Mouse (Mus musculus): ENCODE data around the gene Pdss2. TPM values are rescaled to one million over a fixed set of nuclear protein-coding genes. Genes with fewer than 3 reads are reported as not detected.

Gene Pdss2
- polyA plus RNA-seq, 1 experiment from 2014 or later = 11.5 TPM

GRCm38 (mm10) chr10:43375286-43375685, 154.0 kb downstream of the Pdss2 start:
- ATAC-seq (ENCODE audit: insufficient read depth) (no peak), DNase-seq (no peak)
- no peak for TF ChIP-seq CTCF (IDR thresholded peaks at IDR 0.05; ENCODE audit: low read depth)
- no peak overlapping the region for H3K4me2 ChIP-seq
- H3K36me3 ChIP-seq (ENCODE audit: insufficient read depth) = no peaks in the 10 kb centered on the region
- no peaks in the 10 kb centered on the region for H3K9me3 ChIP-seq (ENCODE audit: low read depth, low read length)
- no peak overlapping the region for H3K4me3 ChIP-seq (ENCODE audit: low read depth, low read length)
- 76% methylated on average over 4 of the region's 4 CpGs for WGBS
- no peak overlapping the region for H3K27ac ChIP-seq (ENCODE audit: low read depth)
- no peaks in the 10 kb centered on the region for H3K4me1 ChIP-seq (ENCODE audit: insufficient read depth)
- no peak overlapping the region for H3K9ac ChIP-seq
- no peaks in the 10 kb centered on the region for H3K27me3 ChIP-seq (ENCODE audit: insufficient read depth, low read length)

- no peak overlapping the region for H3K4me2 ChIP-seq
- H3K4me3 ChIP-seq (ENCODE audit: low read depth, low read length) = no peak overlapping the region
- WGBS = 86% methylated on average over 8 of the region's 8 CpGs
- TF ChIP-seq CTCF (IDR thresholded peaks at IDR 0.05; ENCODE audit: low read depth) = no peak
- no peak overlapping the region for H3K9ac ChIP-seq
- no peak overlapping the region for H3K27ac ChIP-seq (ENCODE audit: low read depth)
- no peaks in the 10 kb centered on the region for H3K9me3 ChIP-seq (ENCODE audit: low read depth, low read length)
- no peaks in the 10 kb centered on the region for H3K4me1 ChIP-seq (ENCODE audit: insufficient read depth)
- H3K27me3 ChIP-seq (ENCODE audit: insufficient read depth, low read length) = no peaks in the 10 kb centered on the region
- no peaks in the 10 kb centered on the region for H3K36me3 ChIP-seq (ENCODE audit: insufficient read depth)
- DNase-seq (no peak), ATAC-seq (ENCODE audit: insufficient read depth) (no peak)
These were observed 155.5 kb downstream of the Pdss2 start for GRCm38 (mm10) chr10:43376749-43377148.

DNA sequence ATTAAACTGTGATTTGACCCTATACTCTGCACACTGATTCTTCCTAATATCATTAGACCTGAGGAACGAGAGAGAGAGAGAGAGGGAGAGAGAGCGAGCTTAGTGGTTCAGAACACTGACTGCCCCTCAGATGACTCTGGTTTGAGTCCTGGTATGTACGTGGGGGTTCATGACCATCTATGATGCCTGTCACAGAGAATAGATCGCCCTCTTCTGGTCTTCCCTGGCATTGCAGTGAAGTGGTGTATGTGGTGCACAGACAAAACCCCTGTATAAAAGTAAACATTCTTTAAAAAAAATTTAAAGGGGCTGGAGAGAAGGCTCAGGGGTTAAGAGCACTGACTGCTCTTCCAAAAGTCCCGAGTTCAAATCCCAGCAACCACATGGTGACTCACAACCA, 157.0 kb downstream of the Pdss2 start:
- no peak overlapping the region for H3K4me2 ChIP-seq
- no peaks in the 10 kb centered on the region for H3K9me3 ChIP-seq (ENCODE audit: low read depth, low read length)
- no peak overlapping the region for H3K9ac ChIP-seq
- H3K27me3 ChIP-seq (ENCODE audit: insufficient read depth, low read length) = no peaks in the 10 kb centered on the region
- TF ChIP-seq CTCF (IDR thresholded peaks at IDR 0.05; ENCODE audit: low read depth) = peak; percentile 64
- no peak for ATAC-seq (ENCODE audit: insufficient read depth)
- H3K4me1 ChIP-seq (ENCODE audit: insufficient read depth) = no peaks in the 10 kb centered on the region
- no peaks in the 10 kb centered on the region for H3K36me3 ChIP-seq (ENCODE audit: insufficient read depth)
- peak; percentile 79 for DNase-seq
- no peak overlapping the region for H3K27ac ChIP-seq (ENCODE audit: low read depth)
- 46% methylated on average over 5 of the region's 5 CpGs for WGBS
- no peak overlapping the region for H3K4me3 ChIP-seq (ENCODE audit: low read depth, low read length)

- no peak for TF ChIP-seq CTCF (IDR thresholded peaks at IDR 0.05; ENCODE audit: low read depth)
- ATAC-seq (ENCODE audit: insufficient read depth) (no peak), DNase-seq (peak; percentile 22)
- no peaks in the 10 kb centered on the region for H3K9me3 ChIP-seq (ENCODE audit: low read depth, low read length)
- 60% methylated on average over 15 of the region's 15 CpGs for WGBS
- H3K4me3 ChIP-seq (ENCODE audit: low read depth, low read length) = no peak overlapping the region
- H3K4me2 ChIP-seq = no peak overlapping the region
- no peaks in the 10 kb centered on the region for H3K36me3 ChIP-seq (ENCODE audit: insufficient read depth)
- H3K27me3 ChIP-seq (ENCODE audit: insufficient read depth, low read length) = no peaks in the 10 kb centered on the region
- H3K4me1 ChIP-seq (ENCODE audit: insufficient read depth) = no peaks in the 10 kb centered on the region
- H3K9ac ChIP-seq = no peak overlapping the region
- H3K27ac ChIP-seq (ENCODE audit: low read depth) = no peak overlapping the region
These were observed 157.7 kb downstream of the Pdss2 start for GRCm38 (mm10) chr10:43378732-43379644.

- H3K9me3 ChIP-seq (ENCODE audit: low read depth, low read length) = no peaks in the 10 kb centered on the region
- no peaks in the 10 kb centered on the region for H3K4me1 ChIP-seq (ENCODE audit: insufficient read depth)
- no peak for ATAC-seq (ENCODE audit: insufficient read depth)
- no peak for DNase-seq
- H3K4me2 ChIP-seq = no peak overlapping the region
- H3K27me3 ChIP-seq (ENCODE audit: insufficient read depth, low read length) = no peaks in the 10 kb centered on the region
- no peak overlapping the region for H3K4me3 ChIP-seq (ENCODE audit: low read depth, low read length)
- WGBS = 89% methylated on average over 3 of the region's 3 CpGs
- no peak for TF ChIP-seq CTCF (IDR thresholded peaks at IDR 0.05; ENCODE audit: low read depth)
- no peak overlapping the region for H3K9ac ChIP-seq
- H3K27ac ChIP-seq (ENCODE audit: low read depth) = no peak overlapping the region
- H3K36me3 ChIP-seq (ENCODE audit: insufficient read depth) = no peaks in the 10 kb centered on the region
These were observed 161.4 kb downstream of the Pdss2 start for GRCm38 (mm10) chr10:43382660-43383059.

DNA sequence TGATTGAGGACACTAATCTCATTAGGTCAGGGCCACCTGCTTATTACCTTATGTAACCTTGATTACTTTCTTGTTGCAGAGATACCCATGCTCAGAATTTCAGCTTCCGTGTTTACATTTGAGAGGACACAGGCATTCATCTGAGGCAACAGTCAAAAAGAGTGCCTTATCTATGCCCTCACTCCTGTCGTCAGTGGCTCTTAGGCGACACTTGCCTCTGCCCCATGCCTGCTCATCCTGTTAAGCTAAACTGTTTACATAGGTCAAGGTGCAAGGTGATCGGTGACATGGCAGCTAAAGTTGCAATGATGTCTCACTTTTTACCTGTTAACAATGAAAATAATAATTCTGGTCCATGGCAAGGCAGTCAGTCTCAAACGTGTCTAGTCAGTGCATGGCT, 163.3 kb downstream of the Pdss2 start:
- Histone ChIP-seq H3K9ac (no peak overlapping the region), H3K9me3 (ENCODE audit: low read depth, low read length) (no peaks in the 10 kb centered on the region), H3K4me3 (ENCODE audit: low read depth, low read length) (no peak overlapping the region), H3K27ac (ENCODE audit: low read depth) (no peak overlapping the region), H3K4me1 (ENCODE audit: insufficient read depth) (no peaks in the 10 kb centered on the region), H3K27me3 (ENCODE audit: insufficient read depth, low read length) (no peaks in the 10 kb centered on the region), H3K36me3 (ENCODE audit: insufficient read depth) (no peaks in the 10 kb centered on the region), H3K4me2 (no peak overlapping the region)
- DNase-seq = no peak
- ATAC-seq (ENCODE audit: insufficient read depth) = no peak
- WGBS = 37% methylated on average over 5 of the region's 5 CpGs
- TF ChIP-seq CTCF (IDR thresholded peaks at IDR 0.05; ENCODE audit: low read depth) = no peak

- H3K36me3 ChIP-seq (ENCODE audit: insufficient read depth) = 0 out of 2 replicates have a peak, but pooled peaks cover 2% of the 10 kb centered on the region
- TF ChIP-seq CTCF (IDR thresholded peaks at IDR 0.05; ENCODE audit: low read depth) = no peak
- WGBS = 90% methylated on average over 2 of the region's 2 CpGs
- H3K4me1 ChIP-seq (ENCODE audit: insufficient read depth) = no peaks in the 10 kb centered on the region
- no peak overlapping the region for H3K4me2 ChIP-seq
- H3K27ac ChIP-seq (ENCODE audit: low read depth) = no peak overlapping the region
- no peak overlapping the region for H3K4me3 ChIP-seq (ENCODE audit: low read depth, low read length)
- H3K27me3 ChIP-seq (ENCODE audit: insufficient read depth, low read length) = no peaks in the 10 kb centered on the region
- DNase-seq (no peak), ATAC-seq (ENCODE audit: insufficient read depth) (no peak)
- no peak overlapping the region for H3K9ac ChIP-seq
- H3K9me3 ChIP-seq (ENCODE audit: low read depth, low read length) = no peaks in the 10 kb centered on the region
These were observed 171.6 kb downstream of the Pdss2 start for GRCm38 (mm10) chr10:43392921-43393320.

Measured in lung, embryonic 14.5 days (tissue).